Mouse (Mus musculus) intestine, embryonic 14.5 days (tissue): ENCODE measurements around the gene Zbed5. TPM values are rescaled to one million over a fixed set of nuclear protein-coding genes. Genes with fewer than 3 reads are reported as not detected.
"Not testable (repeated sequence)": the region's sequence is repeated elsewhere in the genome, so short reads cannot be mapped to it uniquely, and the experiment has no call there.

Source experiments
- ATAC-seq: fragments of 200-750 bp; cut with Nextera tagmentation; replicated peaks from 2 replicates; pipeline ENCODE4 v1.8.0; 2017; ENCODE audit warnings: low read depth, moderate number of reproducible peaks, moderate TSS enrichment, moderate library complexity; ENCODE audit not compliant: low FRiP score, low TSS enrichment
- DNase-seq: peaks from one replicate; pipeline ENCODE4 v3.0.0-alpha.2; 2018; ENCODE audit warnings: low spot score
- H3K27ac ChIP-seq: fragments of 300-500 bp; sonication (generic); 2 replicates; pipeline ENCODE4 v1.5.1; 2014; ENCODE audit warnings: low read depth, mild to moderate bottlenecking, control low read depth
- H3K27me3 ChIP-seq: fragments of 300-500 bp; sonication (generic); replicated peaks from 2 replicates; pipeline ENCODE4 v1.6.1; 2014; ENCODE audit warnings: low read length, control low read depth; ENCODE audit not compliant: control insufficient read depth, insufficient read depth
- H3K36me3 ChIP-seq: fragments of 300-500 bp; sonication (generic); 2 replicates; pipeline ENCODE4 v1.6.1; 2014; ENCODE audit warnings: low read length, control low read depth; ENCODE audit not compliant: control insufficient read depth, insufficient read depth
- H3K4me1 ChIP-seq: fragments of 300-500 bp; sonication (generic); replicated peaks from 2 replicates; pipeline ENCODE4 v1.6.1; 2014; ENCODE audit warnings: low read length, control low read depth, mixed read lengths; ENCODE audit not compliant: control insufficient read depth, insufficient read depth
- H3K4me2 ChIP-seq: fragments of 300-500 bp; sonication (generic); 2 replicates; pipeline ENCODE4 v1.6.1; 2014; ENCODE audit warnings: low read length
- H3K4me3 ChIP-seq: fragments of 300-500 bp; sonication (generic); 2 replicates; pipeline ENCODE4 v1.5.1; 2014; ENCODE audit warnings: low read depth, low read length, control low read depth, mixed read lengths
- H3K9ac ChIP-seq: fragments of 300-500 bp; sonication (generic); 2 replicates; pipeline ENCODE4 v1.6.1; 2014; ENCODE audit warnings: mild to moderate bottlenecking, low read length
- H3K9me3 ChIP-seq: fragments of 300-500 bp; sonication (generic); 2 replicates; pipeline ENCODE4 v1.6.1; 2016; ENCODE audit warnings: low read length, control low read depth; ENCODE audit not compliant: control insufficient read depth
- WGBS: fragments of 180-500 bp; shearing (Covaris S2); extraction: QIAGEN DNeasy Blood & Tissue Kit; methylation state at CpG from one replicate; pipeline ENCODE4 v1.1.7; 2014; 5-methylcytosine and 5-hydroxymethylcytosine counted together
- polyA plus RNA-seq: library from polyadenylated mRNA; unstranded; fragments of >200 nt; fragmentation: Nextera tagmentation; extraction: Ambion mirVana; gene quantifications from 2 replicates; pipeline ENCODE4 v1.2.1, GENCODE M21; 2014

Gene Zbed5
- polyA plus RNA-seq, 1 experiment from 2014 or later = 3.9 TPM

DNA sequence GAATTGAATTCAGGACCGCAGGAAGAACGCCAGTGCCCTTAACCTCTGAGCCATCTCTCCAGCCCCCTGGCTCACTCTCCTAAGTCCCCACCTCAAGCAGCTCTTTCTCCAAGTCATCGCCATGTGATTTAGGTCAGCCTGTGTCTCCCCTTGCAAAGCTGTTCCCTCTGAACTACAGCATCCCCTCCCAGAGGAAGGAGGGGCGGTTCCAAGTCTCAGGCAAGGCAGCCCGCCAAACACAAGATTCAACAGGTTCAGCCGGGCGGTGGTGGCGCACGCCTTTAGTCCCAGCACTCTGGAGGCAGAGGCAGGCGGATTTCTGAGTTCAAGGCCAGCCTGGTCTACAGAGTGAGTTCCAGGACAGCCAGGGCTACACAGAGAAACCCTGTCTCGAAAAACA lies 20.0 kb downstream of the Zbed5 start:
- not testable (repeated sequence) for H3K9me3 ChIP-seq, H3K27ac ChIP-seq, H3K36me3 ChIP-seq, H3K27me3 ChIP-seq, DNase-seq, H3K4me2 ChIP-seq, H3K9ac ChIP-seq, ATAC-seq, H3K4me1 ChIP-seq, H3K4me3 ChIP-seq
- WGBS = 85% methylated on average over 11 of the region's 11 CpGs

DNA sequence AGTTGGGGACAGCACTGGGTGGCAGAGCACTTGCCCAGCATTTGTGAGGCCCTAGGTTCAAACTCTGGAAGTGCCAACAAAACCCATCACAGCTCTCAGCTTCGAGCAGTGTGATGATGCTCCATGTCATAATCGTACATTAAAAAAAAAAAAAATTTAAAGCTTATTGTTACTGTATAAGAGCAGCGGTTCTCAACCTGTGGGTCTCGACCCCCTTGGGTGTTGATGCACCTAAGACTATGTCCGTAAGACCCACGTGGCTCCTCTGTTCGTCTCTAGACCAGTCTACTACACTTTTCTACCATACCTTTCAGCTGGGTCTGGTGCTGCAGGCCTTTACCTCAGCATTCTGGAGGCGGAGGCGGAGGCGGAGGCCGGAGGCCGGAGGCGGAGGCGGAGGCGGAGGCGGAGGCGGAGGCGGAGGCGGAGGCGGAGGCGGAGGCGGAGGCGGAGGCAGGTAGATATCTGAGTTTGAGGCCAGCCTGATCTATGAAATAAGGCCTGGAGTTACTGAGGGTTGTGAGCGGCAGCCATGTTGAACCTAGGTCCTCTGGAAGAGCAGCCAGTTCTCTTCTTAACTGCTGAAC lies 22.6 kb downstream of the Zbed5 start:
- H3K9me3 ChIP-seq = no peaks in the 10 kb centered on the region
- ATAC-seq (no peak), DNase-seq (no peak)
- H3K27ac ChIP-seq = no peak overlapping the region
- H3K36me3 ChIP-seq = no peaks in the 10 kb centered on the region
- no peak overlapping the region for H3K4me3 ChIP-seq
- H3K4me1 ChIP-seq = no peaks in the 10 kb centered on the region
- 87% methylated on average over 24 of the region's 24 CpGs for WGBS
- no peak overlapping the region for H3K9ac ChIP-seq
- H3K4me2 ChIP-seq = no peak overlapping the region
- H3K27me3 ChIP-seq = no peaks in the 10 kb centered on the region

DNA sequence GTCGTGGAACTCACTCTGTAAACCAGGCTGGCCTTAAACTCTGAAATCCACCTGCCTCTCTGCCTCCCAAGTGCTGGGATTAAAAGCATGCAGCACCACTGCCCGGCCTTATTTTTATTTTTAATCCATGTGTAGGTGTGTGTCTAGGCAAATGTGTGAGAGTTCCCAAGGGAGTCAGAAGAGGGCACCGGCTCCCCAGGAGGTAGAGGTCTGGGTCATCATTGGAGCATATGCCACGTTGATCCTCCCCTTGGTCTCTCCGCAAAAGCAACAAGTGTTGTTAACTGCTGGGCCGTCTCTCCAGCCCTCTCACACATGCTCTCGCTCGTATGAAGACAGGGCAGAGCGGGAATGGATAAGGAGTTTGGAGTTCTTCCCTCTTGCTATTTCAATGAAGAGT lies 23.2 kb downstream of the Zbed5 start:
- Histone ChIP-seq H3K27ac (no peak overlapping the region), H3K27me3 (no peaks in the 10 kb centered on the region), H3K4me3 (no peak overlapping the region), H3K4me1 (no peaks in the 10 kb centered on the region), H3K9me3 (no peaks in the 10 kb centered on the region), H3K36me3 (no peaks in the 10 kb centered on the region), H3K9ac (no peak overlapping the region), H3K4me2 (no peak overlapping the region)
- DNase-seq (no peak), ATAC-seq (no peak)
- 77% methylated on average over 9 of the region's 9 CpGs for WGBS

DNA sequence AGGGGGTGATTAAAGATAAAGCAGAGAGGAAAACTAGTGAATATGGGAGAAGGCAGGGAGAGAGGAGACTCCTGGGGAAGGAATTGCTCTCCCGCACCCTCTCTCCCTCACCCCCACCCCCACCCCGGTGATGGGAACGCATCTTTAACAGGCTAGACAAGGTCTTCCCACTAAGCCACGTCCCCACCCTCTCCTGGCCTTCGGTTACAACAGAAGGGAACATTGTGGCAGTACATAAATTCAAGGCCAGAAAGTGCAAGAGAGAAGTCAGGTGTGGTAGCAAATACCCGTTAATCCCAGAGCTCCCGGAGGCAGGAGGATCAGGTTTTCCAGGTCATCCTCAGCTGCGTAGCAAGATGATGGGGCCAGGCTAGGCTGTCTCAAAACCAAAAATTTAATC lies 23.8 kb downstream of the Zbed5 start:
- Histone ChIP-seq H3K4me1 (no peaks in the 10 kb centered on the region), H3K27ac (no peak overlapping the region), H3K36me3 (no peaks in the 10 kb centered on the region), H3K9me3 (no peaks in the 10 kb centered on the region), H3K9ac (no peak overlapping the region), H3K4me2 (no peak overlapping the region), H3K27me3 (no peaks in the 10 kb centered on the region), H3K4me3 (no peak overlapping the region)
- ATAC-seq (no peak), DNase-seq (no peak)
- WGBS = 58% methylated on average over 8 of the region's 8 CpGs

DNA sequence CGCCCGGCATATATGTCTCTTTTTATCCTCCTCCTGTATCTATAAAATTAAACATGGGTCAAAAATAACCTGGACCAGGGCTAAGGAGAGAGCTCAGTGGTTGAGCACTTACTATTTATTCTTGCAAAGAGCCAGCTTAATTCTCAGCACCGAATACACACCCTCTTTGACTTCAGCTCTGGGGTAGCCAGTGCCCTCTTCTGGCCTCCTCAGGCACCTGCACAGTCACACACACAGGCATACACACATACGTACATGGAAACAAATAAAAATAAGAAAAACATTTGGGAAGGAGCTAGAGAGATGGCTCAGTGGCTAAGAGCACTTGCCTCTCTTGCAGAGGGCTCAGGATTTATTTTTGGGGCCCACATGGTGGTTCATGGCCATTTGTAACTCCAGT lies 26.4 kb downstream of the Zbed5 start:
- no peak overlapping the region for H3K4me2 ChIP-seq
- WGBS = 97% methylated on average over 4 of the region's 4 CpGs
- H3K4me1 ChIP-seq = no peaks in the 10 kb centered on the region
- H3K36me3 ChIP-seq = no peaks in the 10 kb centered on the region
- no peaks in the 10 kb centered on the region for H3K9me3 ChIP-seq
- no peak for DNase-seq
- no peaks in the 10 kb centered on the region for H3K27me3 ChIP-seq
- H3K9ac ChIP-seq = no peak overlapping the region
- H3K27ac ChIP-seq = no peak overlapping the region
- H3K4me3 ChIP-seq = no peak overlapping the region
- no peak for ATAC-seq

DNA sequence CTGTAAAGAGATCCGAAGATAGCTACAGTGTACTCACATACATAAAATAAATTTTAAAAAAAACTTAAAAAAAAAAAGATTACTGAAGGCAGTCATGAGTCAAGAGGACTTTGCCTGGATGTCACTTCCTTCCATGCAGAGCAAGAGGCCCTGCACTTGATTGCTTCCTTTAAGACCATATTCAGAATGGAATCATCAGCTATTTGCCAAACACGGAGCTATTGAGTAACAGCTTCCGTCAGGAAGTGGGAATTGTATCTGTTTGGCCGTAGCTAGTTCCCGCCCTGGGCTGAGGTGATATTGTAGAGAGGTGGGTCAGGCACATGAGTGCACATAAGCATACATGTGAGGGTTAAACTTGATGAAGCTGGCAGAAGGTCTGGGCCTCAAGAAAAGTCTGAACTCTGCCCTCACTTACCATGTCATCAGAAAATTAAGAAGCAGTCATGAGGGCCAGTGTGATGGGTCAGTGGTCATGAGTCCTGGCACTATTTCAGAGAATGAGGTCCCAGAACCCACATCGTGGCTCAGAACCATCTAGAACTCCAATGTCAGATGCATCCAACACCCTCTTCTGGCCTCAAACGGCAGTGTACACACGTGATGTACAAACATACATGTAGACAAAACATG lies 29.4 kb downstream of the Zbed5 start:
- WGBS = 83% methylated on average over 8 of the region's 8 CpGs
- no peak overlapping the region for H3K27ac ChIP-seq

DNA sequence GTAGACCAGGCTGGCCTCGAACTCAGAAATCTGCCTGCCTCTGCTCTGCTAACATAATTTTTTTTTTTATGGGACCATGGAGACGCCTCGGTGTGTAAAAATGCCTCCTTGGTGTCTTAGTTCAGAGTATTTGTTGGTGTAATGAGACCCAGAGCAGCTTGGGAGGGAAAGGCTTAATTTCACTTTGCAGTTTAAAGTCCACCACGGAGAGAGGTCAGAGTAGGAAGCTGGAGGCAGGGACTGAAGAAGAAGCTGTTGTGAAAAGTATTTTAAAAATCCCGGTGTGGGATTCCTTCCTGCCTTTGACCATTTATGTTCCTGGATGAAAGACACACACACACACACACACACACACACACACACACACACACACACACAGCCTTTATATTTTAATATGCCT lies 30.4 kb downstream of the Zbed5 start:
- Histone ChIP-seq H3K27me3 (no peaks in the 10 kb centered on the region), H3K4me2 (no peak overlapping the region), H3K4me3 (no peak overlapping the region), H3K4me1 (no peaks in the 10 kb centered on the region), H3K27ac (no peak overlapping the region), H3K9me3 (no peaks in the 10 kb centered on the region), H3K36me3 (no peaks in the 10 kb centered on the region), H3K9ac (no peak overlapping the region)
- DNase-seq (no peak), ATAC-seq (no peak)
- 64% methylated on average over 5 of the region's 5 CpGs for whole genome bisulfite sequencing

More for the DNA sequence above, 29.4 kb downstream of the Zbed5 start:
- Histone ChIP-seq H3K4me2 (no peak overlapping the region), H3K36me3 (no peaks in the 10 kb centered on the region), H3K4me1 (no peaks in the 10 kb centered on the region), H3K27me3 (no peaks in the 10 kb centered on the region), H3K9ac (no peak overlapping the region), H3K4me3 (no peak overlapping the region), H3K9me3 (no peaks in the 10 kb centered on the region)
- DNase-seq (no peak), ATAC-seq (no peak)

DNA sequence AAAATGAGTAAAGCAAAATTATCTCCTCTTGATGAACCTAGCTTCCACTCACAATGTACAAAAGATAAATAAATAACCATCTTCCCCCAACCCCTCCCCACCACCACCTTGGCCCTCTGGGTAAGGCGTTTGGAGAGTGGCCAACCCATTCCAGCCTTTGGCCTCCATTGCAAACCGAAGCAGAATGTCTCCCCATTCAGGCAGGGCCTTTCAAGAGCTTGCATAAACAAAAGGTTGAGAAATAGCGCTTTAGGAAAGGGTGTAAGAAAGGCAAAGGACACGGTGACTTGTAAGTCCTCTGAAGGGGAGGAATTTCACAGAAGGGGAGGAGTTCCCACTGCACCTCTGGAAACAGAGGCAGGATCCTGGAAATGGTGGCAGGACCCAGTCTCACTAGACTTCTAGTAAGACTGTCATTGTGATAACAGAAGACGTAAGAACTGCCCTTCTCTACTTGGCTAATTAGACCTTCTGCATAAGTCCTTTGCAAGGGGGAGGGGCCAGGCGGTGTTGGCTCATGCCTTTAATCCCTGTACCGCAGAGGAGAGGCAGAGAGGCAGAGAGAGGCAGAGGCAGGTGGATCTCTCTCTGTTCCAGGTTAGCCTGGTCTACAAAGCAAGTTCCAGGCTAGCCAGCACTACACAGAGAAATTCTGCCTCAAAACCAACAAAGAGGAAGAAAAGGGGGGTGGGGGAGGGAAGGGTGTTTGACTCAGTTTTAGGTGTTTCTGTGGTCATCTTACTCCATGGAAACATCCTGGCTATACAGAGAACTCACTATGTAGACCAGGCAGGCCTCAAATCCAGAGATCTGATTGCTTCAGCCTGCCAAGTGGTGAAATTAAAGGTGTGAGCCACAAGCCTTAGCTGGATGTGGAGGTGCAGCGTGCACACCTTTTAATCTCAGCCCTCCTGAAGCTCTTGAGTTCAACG lies 34.7 kb downstream of the Zbed5 start:
- ATAC-seq = no peak
- no peak overlapping the region for H3K4me3 ChIP-seq
- no peak overlapping the region for H3K27ac ChIP-seq
- no peaks in the 10 kb centered on the region for H3K36me3 ChIP-seq
- DNase-seq = no peak
- no peak overlapping the region for H3K9ac ChIP-seq
- H3K4me1 ChIP-seq = no peaks in the 10 kb centered on the region
- H3K9me3 ChIP-seq = no peaks in the 10 kb centered on the region
- WGBS = 48% methylated on average over 9 of the region's 9 CpGs
- no peak overlapping the region for H3K4me2 ChIP-seq
- H3K27me3 ChIP-seq = no peaks in the 10 kb centered on the region
